Mouse (Mus musculus): ENCODE measurements at regions not wholly inside any gene's neighbourhood (a gene's known extent, or its start where the extent isn't known, plus 50 kb on each side); places are given as distances from the start of the nearest gene placed in this dataset.
"Not testable (repeated sequence)": the region's sequence is repeated elsewhere in the genome, so short reads cannot be mapped to it uniquely, and the experiment has no call there.

DNA sequence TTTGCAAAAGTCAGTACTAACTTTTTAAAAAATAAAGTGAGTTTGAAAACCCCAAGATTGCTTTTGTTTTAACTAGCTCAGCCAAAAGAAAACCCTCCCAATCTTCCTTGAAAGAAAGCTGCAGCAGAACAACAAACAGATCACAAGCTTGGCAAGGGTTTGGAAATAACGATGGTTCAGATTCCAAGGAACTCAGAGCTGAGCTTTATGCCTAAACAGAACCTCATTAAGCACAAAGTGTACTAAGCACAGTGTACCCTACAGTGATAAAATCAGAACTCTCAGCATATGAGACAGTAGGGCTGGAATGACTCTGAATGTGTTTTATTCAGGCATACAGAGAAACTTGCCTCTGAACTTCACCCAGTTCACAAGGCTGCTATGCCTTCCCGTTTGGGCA lies 77.9 kb upstream of the Pnpt1 start:
- Histone ChIP-seq H3K9ac (no peak overlapping the region), H3K27ac (ENCODE audit: low read depth, low read length) (no peak overlapping the region), H3K9me3 (ENCODE audit: low read length) (no peaks in the 10 kb centered on the region), H3K27me3 (ENCODE audit: insufficient read depth, low read length) (no peaks in the 10 kb centered on the region), H3K36me3 (ENCODE audit: insufficient read depth) (no peaks in the 10 kb centered on the region), H3K4me3 (ENCODE audit: low read depth, low read length) (no peak overlapping the region), H3K4me1 (ENCODE audit: insufficient read depth) (no peaks in the 10 kb centered on the region), H3K4me2 (ENCODE audit: low read depth) (no peak overlapping the region)
- TF ChIP-seq CTCF (IDR thresholded peaks at IDR 0.05; ENCODE audit: low read depth): no peak
- 23% methylated on average over 2 of the region's 2 CpGs for WGBS
- no peak for DNase-seq
- ATAC-seq: no peak

DNA sequence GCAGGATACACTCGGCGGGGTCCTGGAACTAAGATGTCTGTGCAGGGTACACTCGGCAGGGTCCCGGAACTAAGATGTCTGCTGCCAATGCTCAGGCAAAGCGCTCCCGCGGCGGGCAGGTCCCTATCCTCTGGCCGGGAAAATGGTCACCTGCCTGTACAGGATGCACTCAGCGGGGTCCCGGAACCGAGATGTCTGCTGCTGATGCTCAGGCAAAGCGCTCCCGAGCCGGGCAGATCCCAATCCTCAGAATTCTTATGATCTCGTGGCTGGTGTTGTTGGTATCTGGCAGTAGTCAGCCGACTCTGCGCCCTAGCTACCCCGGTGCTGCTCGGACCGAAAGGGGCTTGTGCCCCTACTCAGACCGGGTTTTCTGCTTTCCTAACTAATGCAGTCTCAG lies 61.0 kb upstream of the Pnpt1 start:
- not testable (repeated sequence) for H3K36me3 ChIP-seq (ENCODE audit: insufficient read depth); H3K4me1 ChIP-seq (ENCODE audit: insufficient read depth); DNase-seq; H3K4me2 ChIP-seq (ENCODE audit: low read depth); H3K27me3 ChIP-seq (ENCODE audit: insufficient read depth, low read length); H3K9ac ChIP-seq; ATAC-seq; H3K9me3 ChIP-seq (ENCODE audit: low read length); H3K4me3 ChIP-seq (ENCODE audit: low read depth, low read length); H3K27ac ChIP-seq (ENCODE audit: low read depth, low read length)
- WGBS: 85% methylated on average over 22 of the region's 22 CpGs

DNA sequence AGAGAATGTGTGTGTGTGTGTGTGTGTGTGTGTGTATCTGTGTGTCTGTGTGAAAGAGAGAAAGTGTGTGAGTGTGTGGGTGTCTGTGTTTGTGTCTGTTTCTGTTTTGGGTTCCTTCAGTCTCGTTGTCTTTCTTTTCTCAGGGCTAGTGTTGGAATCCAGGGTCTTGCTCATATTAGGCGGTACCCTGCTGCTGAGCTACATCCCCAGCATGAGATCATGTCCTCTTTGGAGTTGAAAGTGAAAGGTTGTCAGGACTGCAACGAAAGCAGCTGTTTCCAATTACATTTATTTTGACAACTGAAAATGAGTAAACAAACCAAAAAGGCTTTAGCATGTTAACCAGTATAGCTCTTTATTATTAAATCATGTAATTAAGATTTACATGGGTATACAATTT lies 58.3 kb upstream of the Pnpt1 start:
- H3K27ac ChIP-seq (ENCODE audit: low read depth, low read length): no peak overlapping the region
- no peak for ATAC-seq
- 41% methylated on average over 3 of the region's 3 CpGs for WGBS

More for the DNA sequence above, 58.3 kb upstream of the Pnpt1 start:
- Histone ChIP-seq H3K4me3 (ENCODE audit: low read depth, low read length) (no peak overlapping the region), H3K27me3 (ENCODE audit: insufficient read depth, low read length) (no peaks in the 10 kb centered on the region), H3K9me3 (ENCODE audit: low read length) (no peaks in the 10 kb centered on the region), H3K4me2 (ENCODE audit: low read depth) (no peak overlapping the region), H3K4me1 (ENCODE audit: insufficient read depth) (no peaks in the 10 kb centered on the region), H3K36me3 (ENCODE audit: insufficient read depth) (no peaks in the 10 kb centered on the region), H3K9ac (no peak overlapping the region)
- TF ChIP-seq CTCF (IDR thresholded peaks at IDR 0.05; ENCODE audit: low read depth): no peak
- no peak for DNase-seq
